Mouse (Mus musculus) liver, adult 2 months (tissue): Measurements from ENCODE around the gene Clca3a2. TPM values are rescaled to one million over a fixed set of nuclear protein-coding genes. Genes with fewer than 3 reads are reported as not detected.
"Not testable (repeated sequence)": the region's sequence is repeated elsewhere in the genome, so short reads cannot be mapped to it uniquely, and the experiment has no call there.

Experiments
- DNase-seq: peaks from one replicate; pipeline ENCODE4 v3.0.0-alpha.2; 2011; ENCODE audit warnings: low read depth, low spot score; ENCODE audit errors: extremely low read depth
- H3K27ac ChIP-seq: fragments of 200-500 bp; replicated peaks from 2 replicates; pipeline ENCODE4 v1.5.1; 2012; ENCODE audit warnings: low read depth, mild to moderate bottlenecking, control low read depth, inconsistent platforms, low read length; ENCODE audit not compliant: insufficient read depth
- H3K27me3 ChIP-seq: fragments of 200-500 bp; 2 replicates; pipeline ENCODE4 v1.6.1; 2012; ENCODE audit warnings: mild to moderate bottlenecking, moderate library complexity, low read length, inconsistent platforms; ENCODE audit not compliant: control insufficient read depth, insufficient read depth
- H3K36me3 ChIP-seq: fragments of 200-500 bp; 2 replicates; pipeline ENCODE4 v1.6.1; 2012; ENCODE audit warnings: low read length, inconsistent platforms; ENCODE audit not compliant: control insufficient read depth, insufficient read depth
- H3K4me1 ChIP-seq: fragments of 200-500 bp; 2 replicates; pipeline ENCODE4 v1.6.1; 2011; ENCODE audit warnings: low read length; ENCODE audit not compliant: control insufficient read depth, insufficient read depth
- H3K4me3 ChIP-seq: fragments of 200-500 bp; 2 replicates; pipeline ENCODE4 v1.5.1; 2011; ENCODE audit warnings: low read depth, mild to moderate bottlenecking, control low read depth, low read length, moderate library complexity; ENCODE audit not compliant: insufficient read depth
- H3K79me2 ChIP-seq: fragments of 200-500 bp; 2 replicates; pipeline ENCODE4 v1.6.1; 2012; ENCODE audit warnings: inconsistent platforms, mild to moderate bottlenecking, low read length, moderate library complexity; ENCODE audit not compliant: control insufficient read depth, insufficient read depth
- H3K9ac ChIP-seq: fragments of 200-500 bp; 2 replicates; pipeline ENCODE4 v1.6.1; 2012; ENCODE audit warnings: low read depth, mild to moderate bottlenecking, control low read depth, inconsistent platforms, low read length
- CTCF ChIP-seq: fragments of 200-500 bp; IDR thresholded peaks from 2 replicates; pipeline ENCODE4 v1.5.1; 2011; ENCODE audit warnings: low read depth, low read length, control low read depth
- POLR2A ChIP-seq: fragments of 200-500 bp; IDR thresholded peaks from 2 replicates; pipeline ENCODE4 v1.6.1; 2011; ENCODE audit warnings: low read length, control low read depth; ENCODE audit not compliant: insufficient read depth; ENCODE audit errors: extremely low read depth
- WGBS: fragments of 180-500 bp; shearing (Covaris S2); methylation state at CpG from one replicate; pipeline ENCODE4 v1.1.7; 2018; 5-methylcytosine and 5-hydroxymethylcytosine counted together
- polyA plus RNA-seq: library from polyadenylated mRNA; depleted of rRNA; stranded (reverse); fragments of >200 nt; gene quantifications from 2 replicates; pipeline ENCODE4 v1.2.3, GENCODE M21; 2012; rRNA removed
- total RNA-seq: library from RNA; depleted of rRNA; stranded (reverse); fragments of >200 nt; gene quantifications from 2 replicates; pipeline ENCODE4 v1.2.3, GENCODE M21; 2014; rRNA removed

Clca3a2 gene
- total and polyA plus RNA-seq, 2 experiments, result 0.18 to 0.23 TPM

DNA sequence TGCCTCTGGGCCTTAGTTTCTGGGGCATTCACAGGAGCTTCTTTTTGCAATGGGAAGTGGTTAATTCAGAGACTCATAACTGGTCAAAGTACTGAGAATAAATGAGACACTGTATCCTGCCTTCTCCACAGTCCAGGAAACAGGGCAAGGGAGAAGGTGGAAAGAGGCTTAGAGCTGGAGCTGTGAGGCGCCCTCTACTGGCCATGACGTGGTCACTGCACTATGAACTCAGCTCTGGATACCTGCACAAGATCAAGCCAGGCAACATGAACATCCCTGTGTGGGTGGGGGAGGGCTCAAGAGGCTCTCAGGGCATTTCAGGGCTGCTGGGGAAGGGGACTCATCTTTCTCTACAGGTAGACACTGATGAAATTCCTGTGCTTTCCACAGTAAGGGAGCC is 66.2 kb downstream of the Clca3a2 start:
- no peak overlapping the region for H3K4me3 ChIP-seq
- no peaks in the 10 kb centered on the region for H3K4me1 ChIP-seq
- H3K79me2 ChIP-seq, result no peaks in the 10 kb centered on the region
- no peak overlapping the region for H3K27ac ChIP-seq
- H3K36me3 ChIP-seq, result no peaks in the 10 kb centered on the region
- TF ChIP-seq CTCF (peak; percentile 73), POLR2A (no peak)
- 8% methylated on average over 2 of the region's 2 CpGs for WGBS
- DNase-seq, result no peak
- no peaks in the 10 kb centered on the region for H3K27me3 ChIP-seq
- H3K9ac ChIP-seq, result no peak overlapping the region

DNA sequence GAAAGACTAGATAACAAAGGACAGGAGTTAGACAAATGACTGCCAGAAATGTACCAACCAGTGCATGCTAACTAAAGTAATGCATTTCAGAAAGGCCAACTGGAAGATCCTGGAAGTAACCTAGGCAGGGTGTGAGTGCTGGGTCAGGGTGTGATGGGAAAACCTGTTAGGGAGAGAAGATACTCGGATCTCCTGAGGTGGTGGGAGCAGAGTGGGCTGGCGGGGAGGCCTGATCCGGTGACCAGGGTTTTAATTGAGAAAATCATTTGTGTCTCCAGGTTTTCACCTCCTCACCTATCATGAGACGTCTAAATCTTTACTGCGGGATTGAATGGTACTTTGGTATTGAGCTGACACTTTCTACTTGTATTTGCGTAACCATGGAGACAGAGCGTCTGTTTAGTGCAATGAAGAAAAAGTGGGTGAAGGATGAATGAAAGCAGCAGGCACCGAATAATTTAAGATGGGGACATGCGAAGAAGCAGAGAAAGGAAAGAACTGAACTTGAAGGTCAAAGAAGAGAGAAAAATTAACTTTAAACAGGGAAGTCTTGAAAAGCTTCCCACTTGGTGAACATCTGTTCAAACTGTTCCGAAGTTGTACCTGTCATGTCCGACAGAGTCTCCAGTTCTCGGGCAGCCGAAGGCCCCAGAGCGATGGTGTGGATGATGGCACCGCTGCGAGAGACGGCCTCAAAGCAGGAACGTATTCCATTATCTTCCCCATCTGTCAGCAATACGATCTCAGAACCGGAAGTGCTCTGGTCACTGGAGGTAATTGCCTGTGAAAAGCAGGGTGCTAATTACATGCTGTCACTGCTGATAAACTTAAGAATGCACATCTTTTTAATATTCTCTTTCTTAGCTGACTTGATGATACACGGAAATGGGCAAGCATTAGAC is 70.0 kb downstream of the Clca3a2 start:
- not testable (repeated sequence) for H3K4me3 ChIP-seq, H3K27me3 ChIP-seq, H3K9ac ChIP-seq, H3K79me2 ChIP-seq, H3K27ac ChIP-seq, DNase-seq, H3K36me3 ChIP-seq, H3K4me1 ChIP-seq
- 84% methylated on average over 20 of the region's 21 CpGs for WGBS

DNA sequence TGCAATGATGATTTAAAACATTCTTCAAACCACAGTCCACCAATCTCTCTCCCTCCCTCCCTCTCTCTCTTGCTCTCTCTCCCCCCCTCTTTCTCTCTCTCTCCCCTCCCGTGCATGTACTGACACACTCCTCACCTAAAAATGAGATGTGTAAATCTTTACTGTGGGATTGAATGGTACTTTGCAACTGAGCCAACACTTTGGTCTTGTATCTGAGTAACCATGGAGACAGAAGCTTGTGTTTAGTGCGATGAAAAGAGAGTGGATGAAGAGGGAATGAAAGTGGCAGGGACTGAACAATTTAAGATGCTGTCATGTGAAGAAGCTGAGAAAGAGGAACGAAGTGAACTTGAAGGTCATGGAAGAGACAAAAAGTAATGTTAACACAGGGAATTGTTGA is 71.6 kb downstream of the Clca3a2 start:
- not testable (repeated sequence) for H3K36me3 ChIP-seq, H3K4me3 ChIP-seq, H3K27me3 ChIP-seq, H3K79me2 ChIP-seq, DNase-seq, H3K4me1 ChIP-seq, H3K9ac ChIP-seq, H3K27ac ChIP-seq
- 62% methylated on average over 3 of the region's 3 CpGs for WGBS

Other genes starting within 250 kb of the Clca3a2 start
- gene Hs2st1, start 249.3 kb downstream of the Clca3a2 start, total RNA-seq, result 5.4 and 6.0 TPM in 2 replicates
- gene Hs2st1, start 249.3 kb downstream of the Clca3a2 start, polyA plus RNA-seq, result 1.9 and 2.0 TPM in 2 replicates
- 314 and 385 TPM in 2 replicates for gene Selenof, start 249.2 kb downstream of the Clca3a2 start, total RNA-seq
- 176 and 235 TPM in 2 replicates for gene Selenof, start 249.2 kb downstream of the Clca3a2 start, polyA plus RNA-seq
- gene Sh3glb1, start 99.2 kb downstream of the Clca3a2 start, total RNA-seq, result 28.2 and 31.8 TPM in 2 replicates
- gene Sh3glb1, start 99.2 kb downstream of the Clca3a2 start, polyA plus RNA-seq, result 7.7 and 8.0 TPM in 2 replicates
- gene Clca3a1, start 58.5 kb downstream of the Clca3a2 start, total RNA-seq, result 5.0 and 6.2 TPM in 2 replicates
- gene Clca3a1, start 58.5 kb downstream of the Clca3a2 start, polyA plus RNA-seq, result 1.8 and 2.6 TPM in 2 replicates
- not detected in 2 replicates for gene Clca3b, start 29.9 kb upstream of the Clca3a2 start, total RNA-seq
- gene Clca3b, start 29.9 kb upstream of the Clca3a2 start, polyA plus RNA-seq, result 0.02 TPM in 1 of 2 replicates, not detected in the other
- gene Clca4b, start 113.0 kb upstream of the Clca3a2 start, total RNA-seq, result not detected in 2 replicates
- gene Clca4b, start 113.0 kb upstream of the Clca3a2 start, polyA plus RNA-seq, result not detected in 2 replicates
- not detected in 2 replicates for gene Clca4a, start 155.6 kb upstream of the Clca3a2 start, total RNA-seq
- gene Clca4a, start 155.6 kb upstream of the Clca3a2 start, polyA plus RNA-seq, result 0.02 TPM in 1 of 2 replicates, not detected in the other
- gene Clca1, start 213.3 kb upstream of the Clca3a2 start, total RNA-seq, result not detected in 2 replicates
- gene Clca1, start 213.3 kb upstream of the Clca3a2 start, polyA plus RNA-seq, result 0.34 and 0.50 TPM in 2 replicates